Mouse (Mus musculus): ENCODE data around the gene Tal1.

Tal1 gene

GRCm38 (mm10) chr4:115103510-115103909, 47.3 kb downstream of the Tal1 start:
- DNase-seq (ENCODE audit: low read depth, low spot score), result no peak

GRCm38 (mm10) chr4:115111167-115111566, 54.9 kb downstream of the Tal1 start:
- DNase-seq (ENCODE audit: low read depth, low spot score), result no peak

GRCm38 (mm10) chr4:115113266-115113665, 57.0 kb downstream of the Tal1 start:
- no peak for DNase-seq (ENCODE audit: low read depth, low spot score)

- DNase-seq (ENCODE audit: low read depth, low spot score), result no peak
These were observed 63.4 kb downstream of the Tal1 start for GRCm38 (mm10) chr4:115119642-115120041.

GRCm38 (mm10) chr4:115121162-115121561, 64.9 kb downstream of the Tal1 start:
- no peak for DNase-seq (ENCODE audit: low read depth, low spot score)
